Mouse (Mus musculus): ENCODE results near the gene Rreb1.

DNA sequence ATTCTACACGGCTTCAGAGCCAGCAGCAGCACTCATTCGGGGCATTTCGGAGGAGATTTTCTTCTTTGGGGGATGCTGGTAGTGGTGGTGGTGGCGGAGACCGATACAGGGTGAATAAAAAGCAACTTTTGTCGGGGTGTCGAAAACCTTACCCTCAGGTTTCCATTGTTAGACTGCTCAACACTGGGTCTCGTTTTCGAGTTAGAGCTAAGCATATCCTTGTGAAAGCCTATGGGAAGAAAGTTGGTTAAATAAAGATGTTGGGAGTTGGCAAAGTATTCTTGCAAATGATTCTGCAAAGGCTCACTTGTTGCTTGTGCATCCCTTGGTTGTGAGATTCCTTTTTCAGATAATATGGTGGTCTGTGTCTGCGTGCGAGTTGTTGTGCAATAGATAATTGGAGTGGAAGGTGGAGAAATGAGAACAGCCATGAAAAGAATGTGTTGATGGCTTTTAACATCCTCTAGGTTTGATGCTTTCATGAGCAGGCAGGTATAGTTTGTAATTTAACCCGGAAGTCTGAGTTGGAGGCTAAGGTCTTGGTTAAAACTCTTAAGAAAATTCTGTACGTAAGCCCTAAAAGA is 49.9 kb downstream of the Rreb1 start:
- TF ChIP-seq CTCF (IDR thresholded peaks at IDR 0.05; ENCODE audit: control insufficient read depth, insufficient read depth, insufficient replicate concordance, low read depth, low read length) (no peak), POLR2A (IDR thresholded peaks at IDR 0.05; ENCODE audit: control insufficient read depth, low read depth, low read length) (no peak)
